Mouse (Mus musculus): ENCODE measurements around the gene Gm10643.

DNA sequence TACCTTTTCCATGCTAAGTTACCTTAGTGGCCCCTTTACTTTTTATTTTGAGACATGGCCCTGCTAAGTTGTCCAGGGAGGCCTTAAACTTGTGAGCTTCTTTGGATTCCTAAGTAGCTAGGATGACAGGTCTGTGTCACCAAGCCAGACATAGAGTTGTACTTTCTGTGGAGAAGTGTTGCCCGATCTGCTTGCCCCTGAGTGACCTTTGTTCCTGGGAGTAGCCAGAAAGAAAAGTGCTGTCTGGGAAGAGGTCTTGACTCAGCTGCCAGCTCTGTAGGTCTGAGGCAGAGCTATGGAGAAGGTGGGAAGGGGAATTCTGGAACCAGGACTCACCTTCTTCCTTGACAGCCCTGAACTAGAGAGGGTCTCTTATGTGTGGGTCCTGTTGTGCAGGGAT is 4.2 kb upstream of the Gm10643 start:
- TF ChIP-seq CTCF (IDR thresholded peaks at IDR 0.05; ENCODE audit: borderline replicate concordance, insufficient read depth, low read depth, low read length), result no peak
- TF ChIP-seq POLR2A (IDR thresholded peaks at IDR 0.05; ENCODE audit: borderline replicate concordance, insufficient read depth, low read length), result no peak
